ENCODE assay signal across 16 mouse cellular contexts in genomic region chr11:108885276-108885896, GRCm38 (mm10). TPM values are rescaled to one million over a fixed set of nuclear protein-coding genes. Genes with fewer than 3 reads are reported as not detected.
DNase-seq lines count a peak whose midpoint lies in the region; ATAC-seq and TF ChIP-seq lines count a peak whose summit lies in the region.
"Had no signal": no experiment of that assay in that cellular context is flagged by ENCODE, and none has a peak within 500 bp of the region (broad histone marks: within the 10 kb centered on the region; RNA-seq: fewer than 3 reads in every experiment).

No protein-coding gene starts in this region.

- H3K27me3 ChIP-seq in forebrain, embryonic 12.5 days = 0 out of 2 replicates have a peak, but pooled peaks cover 3% of the 10 kb centered on the region
- no peaks in the 10 kb centered on the region for H3K27me3 ChIP-seq in forebrain, postnatal 0 days (ENCODE audit: insufficient read depth, low read length)
- H3K27me3 ChIP-seq in limb, embryonic 10.5 days (ENCODE audit: low read depth, poor library complexity, severe bottlenecking) = no peaks in the 10 kb centered on the region
- no peaks in the 10 kb centered on the region for H3K27me3 ChIP-seq in intestine, embryonic 16.5 days (replicated peaks; ENCODE audit: control insufficient read depth, insufficient read depth, low read length)
- H3K27me3 ChIP-seq: Patski had no signal

- no peak for DNase-seq in forebrain, postnatal 0 days
- DNase-seq in testis, postnatal 14 days (ENCODE audit: low spot score) = peak; percentile 14
- DNase-seq in testis, postnatal 10 days (ENCODE audit: low spot score) = no peak
- no peak for DNase-seq in limb, embryonic 10.5 days (ENCODE audit: low spot score)
- DNase-seq in gastrocnemius, postnatal 14 days = no peak
- no peak for DNase-seq in frontal cortex, postnatal 36 days (ENCODE audit: low spot score in 2 of 2)
- DNase-seq: cerebellum, adult 9-11 months; gastrocnemius, postnatal 36 days; liver, embryonic 13.5 days; thymus, adult 2 months had no signal

- peak overlapping the region; percentile 65 for H3K27ac ChIP-seq in forebrain, embryonic 12.5 days
- H3K27ac ChIP-seq in forebrain, postnatal 0 days (ENCODE audit: low read depth, low read length) = no peak overlapping the region
- H3K27ac ChIP-seq in limb, embryonic 10.5 days = 0 out of 2 replicates have a peak overlapping the region, but pooled peaks have one; percentile 12
- H3K27ac ChIP-seq in intestine, embryonic 16.5 days (ENCODE audit: low read length) = no peak overlapping the region
- H3K27ac ChIP-seq: embryonic facial prominence, embryonic 10.5 days; heart, embryonic 10.5 days; layer of hippocampus, adult 2 months; liver, embryonic 13.5 days had no signal

- peaks cover 18% of the 10 kb centered on the region for H3K4me1 ChIP-seq in forebrain, embryonic 12.5 days
- H3K4me1 ChIP-seq in forebrain, postnatal 0 days (ENCODE audit: insufficient read depth) = 0 out of 2 replicates have a peak, but pooled peaks cover 1% of the 10 kb centered on the region
- peaks cover 37% of the 10 kb centered on the region for H3K4me1 ChIP-seq in limb, embryonic 10.5 days
- no peaks in the 10 kb centered on the region; the same call in 1 of the 2 replicates for H3K4me1 ChIP-seq in intestine, embryonic 16.5 days (ENCODE audit: control insufficient read depth, insufficient read depth, low read length)
- H3K4me1 ChIP-seq: liver, embryonic 13.5 days had no signal

- H3K9me3 ChIP-seq in forebrain, embryonic 12.5 days = no peaks in the 10 kb centered on the region
- no peaks in the 10 kb centered on the region for H3K9me3 ChIP-seq in forebrain, postnatal 0 days (ENCODE audit: low read length)
- H3K9me3 ChIP-seq in limb, embryonic 10.5 days (replicated peaks) = no peaks in the 10 kb centered on the region
- no peaks in the 10 kb centered on the region for H3K9me3 ChIP-seq in intestine, embryonic 16.5 days (ENCODE audit: control insufficient read depth, low read length)
- H3K9me3 ChIP-seq: embryonic facial prominence, embryonic 10.5 days; heart, embryonic 10.5 days; liver, embryonic 13.5 days had no signal

- H3K4me3 ChIP-seq in forebrain, embryonic 12.5 days (replicated peaks) = no peak overlapping the region
- H3K4me3 ChIP-seq in forebrain, postnatal 0 days (ENCODE audit: low read depth, low read length) = no peak overlapping the region
- H3K4me3 ChIP-seq in limb, embryonic 10.5 days = no peak overlapping the region
- no peak overlapping the region for H3K4me3 ChIP-seq in intestine, embryonic 16.5 days (ENCODE audit: low read length)
- H3K4me3 ChIP-seq: embryonic facial prominence, embryonic 10.5 days; heart, embryonic 10.5 days; layer of hippocampus, adult 2 months; liver, embryonic 13.5 days had no signal

- intact Hi-C loops in gastrocnemius, postnatal 14 days (cut with DNase I; ENCODE audit: low total_unique reads) = no loop called here

- TF ChIP-seq CTCF in forebrain, postnatal 0 days (IDR thresholded peaks at IDR 0.05; ENCODE audit: low read depth) = no peak

- peak; percentile 65 for ATAC-seq in forebrain, embryonic 12.5 days (ENCODE audit: low FRiP score)
- no peak for ATAC-seq in forebrain, postnatal 0 days
- ATAC-seq in intestine, embryonic 16.5 days = no peak

- no peaks in the 10 kb centered on the region for H3K36me3 ChIP-seq in forebrain, embryonic 12.5 days (replicated peaks)
- H3K36me3 ChIP-seq in forebrain, postnatal 0 days (ENCODE audit: insufficient read depth) = no peaks in the 10 kb centered on the region
- H3K36me3 ChIP-seq in limb, embryonic 10.5 days = no peaks in the 10 kb centered on the region
- no peaks in the 10 kb centered on the region for H3K36me3 ChIP-seq in intestine, embryonic 16.5 days (ENCODE audit: control insufficient read depth, insufficient read depth, low read length)
- H3K36me3 ChIP-seq: embryonic facial prominence, embryonic 10.5 days; heart, embryonic 10.5 days; liver, embryonic 13.5 days had no signal

- H3K4me2 ChIP-seq in forebrain, embryonic 12.5 days = no peak overlapping the region
- H3K4me2 ChIP-seq in forebrain, postnatal 0 days (ENCODE audit: low read depth) = no peak overlapping the region
- H3K4me2 ChIP-seq in intestine, embryonic 16.5 days (ENCODE audit: low read depth, low read length) = no peak overlapping the region
- H3K4me2 ChIP-seq: liver, embryonic 13.5 days had no signal

- 16% methylated on average over 19 of the region's 19 CpGs for WGBS in forebrain, embryonic 12.5 days
- 21% methylated on average over 19 of the region's 19 CpGs for WGBS in forebrain, postnatal 0 days
- WGBS in limb, embryonic 10.5 days = 65% methylated on average over 19 of the region's 19 CpGs
- WGBS in intestine, embryonic 16.5 days = 68% methylated on average over 19 of the region's 19 CpGs

- H3K9ac ChIP-seq in forebrain, embryonic 12.5 days = no peak overlapping the region
- H3K9ac ChIP-seq in forebrain, postnatal 0 days = no peak overlapping the region
- H3K9ac ChIP-seq in intestine, embryonic 16.5 days (ENCODE audit: low read depth, low read length) = no peak overlapping the region
- H3K9ac ChIP-seq: liver, embryonic 13.5 days had no signal

RNA-seq across cellular contexts. Expression of gene Axin2, which starts 34.8 kb away (rescaled TPM):
- polyA plus RNA-seq in forebrain, embryonic 12.5 days (2016; fragmentation: Nextera tagmentation; extraction: Ambion mirVana) = 14.8 and 17.4 TPM in 2 replicates
- 28.7 and 35.6 TPM in 2 replicates for total RNA-seq in forebrain, postnatal 0 days (2014; rRNA removed)
- 4.5 and 5.0 TPM in 2 replicates for polyA plus RNA-seq in forebrain, postnatal 0 days (2015; fragmentation: Nextera tagmentation; extraction: Ambion mirVana)
- 13.1 and 13.4 TPM in 2 replicates for polyA plus RNA-seq in limb, embryonic 10.5 days (2016; fragmentation: Nextera tagmentation; extraction: Ambion mirVana)
- 1 to 10 TPM; 8.3 to 8.5 TPM for total RNA-seq in gastrocnemius, postnatal 14 days (2021)
- 2.8 and 3.2 TPM in 2 replicates for polyA plus RNA-seq in intestine, embryonic 16.5 days (2015; fragmentation: Nextera tagmentation; extraction: Ambion mirVana)

Comparison
In these comparisons a context has a peak if more than half of its experiments do, and no peak if none do; other contexts are left out.
1. H3K27ac ChIP-seq: peak in forebrain, embryonic 12.5 days (single experiment) and limb, embryonic 10.5 days (single experiment); none in forebrain, postnatal 0 days (single experiment) and intestine, embryonic 16.5 days (single experiment).